ENCODE assay signal across 9 mouse cellular contexts in the genomic region with DNA sequence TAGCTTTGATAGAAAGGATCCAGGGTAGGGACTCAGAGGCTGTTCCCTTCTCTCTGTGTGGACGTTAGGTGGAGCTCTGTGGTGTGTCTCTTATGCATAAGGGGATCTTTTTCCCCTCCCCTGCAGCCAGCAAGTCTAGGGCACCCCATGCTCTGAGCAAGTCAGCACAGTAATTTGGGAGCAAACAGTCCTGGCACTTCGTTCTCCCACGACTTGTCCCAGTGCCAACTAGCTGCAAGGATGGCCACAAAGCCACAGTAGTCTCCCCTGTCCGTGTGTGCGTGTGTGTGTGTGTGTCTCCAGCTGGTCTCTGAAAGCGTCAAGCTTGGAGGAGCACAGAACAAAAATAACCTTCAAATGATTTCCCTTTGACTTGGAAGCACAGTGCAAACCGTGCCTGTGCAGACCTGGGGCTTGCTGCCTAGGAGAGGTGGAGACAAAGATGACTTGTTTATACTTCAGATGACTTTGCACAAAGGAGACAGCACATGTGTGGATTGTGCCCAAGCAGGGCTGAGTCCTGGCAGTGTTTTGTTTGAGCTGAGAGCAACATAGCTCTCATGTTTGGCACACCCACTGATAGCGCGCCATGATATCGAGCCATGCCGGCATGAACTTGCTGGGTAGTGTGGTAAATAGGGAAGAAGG. TPM values are rescaled to one million over a fixed set of nuclear protein-coding genes. Genes with fewer than 3 reads are reported as not detected.
DNase-seq lines count a peak whose midpoint lies in the region; ATAC-seq and TF ChIP-seq lines count a peak whose summit lies in the region.
"Had no signal": no experiment of that assay in that cellular context is flagged by ENCODE, and none has a peak within 500 bp of the region (broad histone marks: within the 10 kb centered on the region; RNA-seq: fewer than 3 reads in every experiment).

No protein-coding gene starts in this region.

- no peaks in the 10 kb centered on the region for H3K79me2 ChIP-seq in myocyte (ENCODE audit: control insufficient read depth, insufficient read depth)

- no peak for TF ChIP-seq POLR2A in myocyte (IDR thresholded peaks at IDR 0.05; ENCODE audit: insufficient read length, low read depth)

- no peaks in the 10 kb centered on the region for H3K36me3 ChIP-seq in hindbrain, embryonic 15.5 days
- H3K36me3 ChIP-seq in myocyte (ENCODE audit: control insufficient read depth, insufficient read depth): no peaks in the 10 kb centered on the region

- H3K27ac ChIP-seq in hindbrain, embryonic 15.5 days (replicated peaks): peak overlapping the region; percentile 53; the same call in 1 of the 2 replicates

- H3ac ChIP-seq in myocyte (ENCODE audit: control insufficient read depth, insufficient read length): no peak overlapping the region

- no peak overlapping the region for H3K9ac ChIP-seq in hindbrain, embryonic 15.5 days

- H3K4me2 ChIP-seq in hindbrain, embryonic 15.5 days: peak overlapping the region; percentile 15; the same call in 1 of the 2 replicates
- peak overlapping the region; percentile 45 for H3K4me2 ChIP-seq in myocyte (ENCODE audit: low read depth)

- WGBS in hindbrain, embryonic 15.5 days: 49% methylated on average over 11 of the region's 11 CpGs

- peak; percentile 71 for ATAC-seq in hindbrain, embryonic 15.5 days (ENCODE audit: low FRiP score, low read depth)

- DNase-seq in adrenal gland, adult 2 months: peak; percentile 24
- DNase-seq in adrenal gland, postnatal 4 days (ENCODE audit: low spot score in 2 of 2): no peak
- peak; percentile 40 for DNase-seq in adrenal gland, postnatal 10 days
- peak; percentile 23 to 29 for DNase-seq in frontal cortex, postnatal 14 days (ENCODE audit: low spot score in 2 of 2)
- DNase-seq in left cerebral cortex, adult 11 months (ENCODE audit: low spot score): peak; percentile 22
- DNase-seq in urinary bladder, postnatal 36 days (ENCODE audit: low spot score in 2 of 2): peak; percentile 81 to 83

- H3K4me3 ChIP-seq in hindbrain, embryonic 15.5 days: no peak overlapping the region
- H3K4me3 ChIP-seq in myocyte: no peak overlapping the region
- H3K4me3 ChIP-seq: erythroblast, embryonic 14.5 days had no signal

- peaks cover 14% of the 10 kb centered on the region for H3K4me1 ChIP-seq in hindbrain, embryonic 15.5 days (replicated peaks)

- no peaks in the 10 kb centered on the region for H3K27me3 ChIP-seq in hindbrain, embryonic 15.5 days
- H3K27me3 ChIP-seq in myocyte (ENCODE audit: control insufficient read depth, insufficient read depth, insufficient read length): no peaks in the 10 kb centered on the region

- H3K9me3 ChIP-seq in hindbrain, embryonic 15.5 days: no peaks in the 10 kb centered on the region

TF ChIP-seq in myocyte, 11 proteins besides CTCF, POLR2A, EP300 and RAD21:
- TF ChIP-seq MYOG (IDR thresholded peaks at IDR 0.05; ENCODE audit: control insufficient read depth in 1 of 3, insufficient read depth in 1 of 3, insufficient read length in 2 of 3, low read depth in 2 of 3) (peak in 1 of 3 experiments; percentile 68), TCF3 (IDR thresholded peaks at IDR 0.05; ENCODE audit: insufficient read length, low read depth) (no peak), SRF (IDR thresholded peaks at IDR 0.05; ENCODE audit: control insufficient read depth, insufficient read length, low read depth) (no peak), POLR2AphosphoS2 (IDR thresholded peaks at IDR 0.05; ENCODE audit: insufficient read length, low read depth) (no peak), MYOD1 (IDR thresholded peaks at IDR 0.05; ENCODE audit: control insufficient read depth in 1 of 3, insufficient read length in 2 of 3, low read depth in 2 of 3) (peak in 2 of 3 experiments; percentile 10 to 58)

RNA-seq across cellular contexts. Expression of a gene that starts 19.7 kb away (rescaled TPM):
- total RNA-seq in adrenal gland, adult 2 months (2021): under 1 TPM; 0.35 to 0.45 TPM
- polyA plus RNA-seq in adrenal gland, adult 2 months (2012; rRNA removed): 0.76 and 1.4 TPM in 2 replicates
- total RNA-seq in adrenal gland, postnatal 4 days (2021): under 1 TPM; 0.45 to 0.62 TPM
- under 1 TPM; 0.30 to 0.33 TPM for total RNA-seq in adrenal gland, postnatal 10 days (2021)
- 7.5 and 10.4 TPM in 2 replicates for polyA plus RNA-seq in hindbrain, embryonic 15.5 days (2015; fragmentation: Nextera tagmentation; extraction: Ambion mirVana)
- 0.04 TPM for polyA plus RNA-seq in myocyte (2012; fragmentation: generic; extraction: Trizol)
- polyA plus RNA-seq: erythroblast, embryonic 14.5 days had no signal

RNA-seq across cellular contexts. Expression of a gene that starts 37.7 kb away (rescaled TPM):
- total RNA-seq in adrenal gland, adult 2 months (2021): 1 to 10 TPM; 1.6 to 3.2 TPM
- 0.48 and 0.65 TPM in 2 replicates for polyA plus RNA-seq in adrenal gland, adult 2 months (2012; rRNA removed)
- total RNA-seq in adrenal gland, postnatal 4 days (2021): 1 to 10 TPM in 1 of 2 experiments, under 1 TPM in 1; 0.68 to 1.3 TPM
- 1 to 10 TPM; 1.1 to 2.6 TPM for total RNA-seq in adrenal gland, postnatal 10 days (2021)
- polyA plus RNA-seq in hindbrain, embryonic 15.5 days (2015; fragmentation: Nextera tagmentation; extraction: Ambion mirVana): 1.4 and 1.7 TPM in 2 replicates
- polyA plus RNA-seq in myocyte (2012; fragmentation: generic; extraction: Trizol): 0.04 TPM
- polyA plus RNA-seq: erythroblast, embryonic 14.5 days had no signal

Comparison
In these comparisons a context has a peak if more than half of its experiments do, and no peak if none do; other contexts are left out.
1. DNase-seq: peak in adrenal gland, adult 2 months (single experiment), adrenal gland, postnatal 10 days (single experiment), frontal cortex, postnatal 14 days (2 of 2), left cerebral cortex, adult 11 months (single experiment) and urinary bladder, postnatal 36 days (2 of 2); none in adrenal gland, postnatal 4 days (0 of 2).